Mouse (Mus musculus): Measurements from ENCODE around the gene Itpkb.
A peak's percentile ranks its signal among the peaks of the same experiment; 100 is the strongest.

Itpkb gene

GRCm38 (mm10) chr1:180393873-180394272 lies 63.6 kb downstream of the Itpkb start:
- no peak for DNase-seq (ENCODE audit: low read depth, low spot score)

- no peak for DNase-seq (ENCODE audit: low read depth, low spot score)
Observed at GRCm38 (mm10) chr1:180397734-180398133, 67.4 kb downstream of the Itpkb start.

GRCm38 (mm10) chr1:180398446-180398845 lies 68.2 kb downstream of the Itpkb start:
- DNase-seq (ENCODE audit: low read depth, low spot score): no peak

GRCm38 (mm10) chr1:180400691-180401455 lies 70.6 kb downstream of the Itpkb start:
- no peak for DNase-seq (ENCODE audit: low read depth, low spot score)

GRCm38 (mm10) chr1:180401725-180402124 lies 71.4 kb downstream of the Itpkb start:
- peak; percentile 67 for DNase-seq (ENCODE audit: low read depth, low spot score)

GRCm38 (mm10) chr1:180402481-180403081 lies 72.3 kb downstream of the Itpkb start:
- DNase-seq (ENCODE audit: low read depth, low spot score): no peak

GRCm38 (mm10) chr1:180403357-180403693 lies 73.0 kb downstream of the Itpkb start:
- no peak for DNase-seq (ENCODE audit: low read depth, low spot score)

- DNase-seq (ENCODE audit: low read depth, low spot score): peak; percentile 56
Observed at GRCm38 (mm10) chr1:180403694-180404606, 73.7 kb downstream of the Itpkb start.

GRCm38 (mm10) chr1:180404706-180405105 lies 74.4 kb downstream of the Itpkb start:
- no peak for DNase-seq (ENCODE audit: low read depth, low spot score)

GRCm38 (mm10) chr1:180405576-180406335 lies 75.5 kb downstream of the Itpkb start:
- no peak for DNase-seq (ENCODE audit: low read depth, low spot score)

- no peak for DNase-seq (ENCODE audit: low read depth, low spot score)
Observed at GRCm38 (mm10) chr1:180406336-180407035, 76.2 kb downstream of the Itpkb start.

- DNase-seq (ENCODE audit: low read depth, low spot score): peak; percentile 80
Observed at GRCm38 (mm10) chr1:180407171-180407671, 76.9 kb downstream of the Itpkb start.

GRCm38 (mm10) chr1:180407727-180408719 lies 77.7 kb downstream of the Itpkb start:
- no peak for DNase-seq (ENCODE audit: low read depth, low spot score)

GRCm38 (mm10) chr1:180408832-180409231 lies 78.5 kb downstream of the Itpkb start:
- DNase-seq (ENCODE audit: low read depth, low spot score): no peak

- no peak for DNase-seq (ENCODE audit: low read depth, low spot score)
Observed at GRCm38 (mm10) chr1:180409771-180410170, 79.5 kb downstream of the Itpkb start.

GRCm38 (mm10) chr1:180410306-180410705 lies 80.0 kb downstream of the Itpkb start:
- DNase-seq (ENCODE audit: low read depth, low spot score): no peak

GRCm38 (mm10) chr1:180415064-180415463 lies 84.8 kb downstream of the Itpkb start:
- no peak for DNase-seq (ENCODE audit: low read depth, low spot score)

GRCm38 (mm10) chr1:180415836-180416235 lies 85.6 kb downstream of the Itpkb start:
- DNase-seq (ENCODE audit: low read depth, low spot score): no peak

GRCm38 (mm10) chr1:180417118-180417517 lies 86.8 kb downstream of the Itpkb start:
- DNase-seq (ENCODE audit: low read depth, low spot score): no peak
